Mouse (Mus musculus) macrophage (primary cell): ENCODE measurements at regions not wholly inside any gene's neighbourhood (a gene's known extent, or its start where the extent isn't known, plus 50 kb on each side); places are given as distances from the start of the nearest gene placed in this dataset.
"Not testable (repeated sequence)": the region's sequence is repeated elsewhere in the genome, so short reads cannot be mapped to it uniquely, and the experiment has no call there.

Experiments
- H3K27ac ChIP-seq: fragments of 350-480 bp; formaldehyde crosslinking; 2 replicates; pipeline ENCODE4 v1.9.0; 2021
- H3K36me3 ChIP-seq: fragments of 350-480 bp; formaldehyde crosslinking; 2 replicates; pipeline ENCODE4 v1.9.0; 2021; ENCODE audit errors: inconsistent target
- H3K4me3 ChIP-seq: fragments of 350-480 bp; formaldehyde crosslinking; 2 replicates; pipeline ENCODE4 v1.9.0; 2021; ENCODE audit errors: inconsistent target
- H3K79me2 ChIP-seq: fragments of 350-480 bp; formaldehyde crosslinking; 2 replicates; pipeline ENCODE4 v1.9.0; 2021; ENCODE audit errors: inconsistent target
- WGBS: methylation state at CpG from one replicate; pipeline ENCODE4 v1.1.7; 2026; ENCODE audit warnings: inconsistent platforms; ENCODE audit not compliant: missing documents; 5-methylcytosine and 5-hydroxymethylcytosine counted together

DNA sequence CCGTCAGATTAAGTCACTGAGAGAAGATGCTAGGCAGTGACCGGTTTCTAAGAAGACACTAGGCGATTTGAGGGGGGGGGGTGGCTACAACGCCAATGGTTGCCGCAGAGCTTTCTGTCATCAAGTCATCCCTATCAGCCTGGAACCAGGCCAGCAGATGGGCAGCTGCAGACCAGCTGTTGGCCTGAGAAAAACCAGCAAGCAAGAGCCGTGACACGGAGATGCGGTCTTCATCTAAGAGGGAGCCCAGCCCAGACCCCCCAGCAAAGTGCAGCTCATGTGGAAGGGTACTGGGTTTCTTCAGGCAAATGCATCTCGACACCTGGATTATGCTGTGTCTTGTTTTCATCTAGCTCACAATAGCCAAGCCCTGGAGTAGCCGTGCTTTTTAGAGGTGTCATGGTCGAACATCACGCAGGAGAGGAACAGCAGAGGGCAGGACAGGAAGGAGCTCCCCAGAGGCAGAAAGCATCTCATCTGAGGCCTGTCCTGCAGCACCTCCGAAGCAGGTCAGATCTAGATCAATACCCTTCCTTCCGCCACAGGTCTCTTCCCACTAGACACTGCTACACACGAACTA is 76.3 kb downstream of the Cpn2 start:
- H3K27ac ChIP-seq = no peak overlapping the region
- no peaks in the 10 kb centered on the region for H3K36me3 ChIP-seq
- 94% methylated on average over 15 of the region's 15 CpGs for WGBS
- no peaks in the 10 kb centered on the region for H3K79me2 ChIP-seq
- H3K4me3 ChIP-seq = no peak overlapping the region

DNA sequence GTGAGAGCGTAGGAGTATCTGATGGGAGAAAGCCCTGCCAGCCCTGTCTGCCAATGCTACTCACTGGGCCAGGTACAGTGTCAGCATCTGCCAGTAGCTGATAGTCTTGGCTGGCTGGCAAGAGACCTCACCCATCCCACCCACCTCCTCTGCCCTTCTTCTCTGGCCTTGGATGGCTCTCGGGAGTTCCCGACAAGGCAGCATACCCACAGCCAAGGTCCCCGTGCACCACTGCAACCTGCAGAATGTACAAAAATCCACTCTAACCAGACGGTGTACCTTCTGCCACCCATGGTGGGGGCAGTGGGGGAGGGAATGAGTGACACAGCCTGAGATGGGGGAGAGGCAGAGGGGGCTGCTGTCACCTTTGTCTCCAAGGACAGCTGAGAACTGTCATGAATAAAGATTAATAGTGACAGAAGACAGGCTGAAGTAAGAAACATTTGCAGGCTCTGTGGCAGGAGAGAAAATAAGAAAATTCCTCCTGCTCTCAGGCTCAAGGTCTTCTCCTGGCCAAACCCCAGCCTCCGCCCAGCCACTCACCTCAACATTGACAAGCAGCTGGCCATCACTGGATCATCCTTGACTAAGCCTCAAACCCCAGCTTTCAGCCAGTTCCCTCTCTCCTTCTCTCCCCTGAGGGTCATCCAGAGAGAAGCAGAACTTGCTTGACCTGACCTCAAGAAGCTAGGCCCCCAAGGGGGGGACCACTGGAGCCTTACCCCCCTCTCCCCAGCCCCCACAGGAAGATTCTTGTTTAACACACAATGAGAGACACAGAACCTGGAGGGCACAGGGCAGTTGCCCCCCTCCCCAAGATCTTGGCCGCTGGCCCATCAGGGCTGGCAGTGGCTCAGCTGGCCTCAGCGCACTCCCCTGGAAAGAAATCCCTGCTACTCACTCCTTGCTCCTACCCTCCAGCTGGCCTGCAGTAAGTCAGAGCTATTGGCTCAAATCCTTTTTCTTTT is 73.7 kb downstream of the Cpn2 start:
- Histone ChIP-seq H3K27ac (no peak overlapping the region), H3K79me2 (no peaks in the 10 kb centered on the region), H3K36me3 (no peaks in the 10 kb centered on the region), H3K4me3 (no peak overlapping the region)
- 88% methylated on average over 8 of the region's 8 CpGs for WGBS

- Histone ChIP-seq H3K36me3 (no peaks in the 10 kb centered on the region), H3K79me2 (no peaks in the 10 kb centered on the region), H3K27ac (no peak overlapping the region), H3K4me3 (no peak overlapping the region)
- WGBS = 85% methylated on average over 7 of the region's 7 CpGs
These were observed 72.5 kb downstream of the Cpn2 start for GRCm38 (mm10) chr16:30194836-30195235.

DNA sequence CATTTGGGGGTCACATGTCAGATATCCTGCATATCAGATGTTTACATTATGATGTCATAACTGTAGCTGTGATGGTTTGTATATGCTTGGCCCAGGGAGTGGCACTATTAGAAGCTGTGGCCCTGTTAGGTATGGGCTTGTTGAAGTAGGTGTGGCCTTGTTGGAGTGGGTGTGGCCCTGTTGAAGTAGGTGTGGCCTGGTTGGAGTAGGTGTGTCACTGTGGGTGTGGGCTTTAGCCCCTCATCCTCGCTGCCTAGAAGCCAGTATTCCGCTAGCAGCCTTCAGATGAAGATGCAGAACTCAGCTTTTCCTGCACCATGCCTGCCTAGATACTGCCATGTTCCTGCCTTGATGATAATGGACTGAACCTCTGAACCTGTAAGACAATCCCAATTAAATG is 71.4 kb downstream of the Cpn2 start:
- H3K36me3 ChIP-seq, H3K79me2 ChIP-seq, H3K27ac ChIP-seq, H3K4me3 ChIP-seq: not testable (repeated sequence)
- 76% methylated on average over 2 of the region's 2 CpGs for WGBS

DNA sequence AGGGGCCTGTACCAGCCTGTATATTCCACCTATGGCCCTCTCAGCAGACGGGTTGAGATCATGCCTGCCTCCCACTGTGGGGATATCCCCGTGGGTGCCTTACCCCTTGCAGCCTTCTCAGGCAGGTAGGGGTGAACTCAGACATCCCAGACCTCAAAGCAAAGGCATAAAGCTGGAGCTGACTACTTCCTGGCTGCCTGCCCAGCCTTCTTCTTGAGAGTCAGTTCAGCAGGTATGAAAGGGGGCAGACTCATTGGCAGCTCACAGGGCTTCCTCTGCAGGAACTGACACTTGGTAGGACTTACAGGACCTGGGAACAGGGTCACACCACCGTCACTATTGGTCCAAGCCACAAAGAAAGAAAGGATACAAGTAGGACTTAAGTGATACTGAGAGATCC is 69.9 kb downstream of the Cpn2 start:
- H3K36me3 ChIP-seq = no peaks in the 10 kb centered on the region
- no peaks in the 10 kb centered on the region for H3K79me2 ChIP-seq
- no peak overlapping the region for H3K4me3 ChIP-seq
- 71% methylated on average over 3 of the region's 3 CpGs for WGBS
- no peak overlapping the region for H3K27ac ChIP-seq

DNA sequence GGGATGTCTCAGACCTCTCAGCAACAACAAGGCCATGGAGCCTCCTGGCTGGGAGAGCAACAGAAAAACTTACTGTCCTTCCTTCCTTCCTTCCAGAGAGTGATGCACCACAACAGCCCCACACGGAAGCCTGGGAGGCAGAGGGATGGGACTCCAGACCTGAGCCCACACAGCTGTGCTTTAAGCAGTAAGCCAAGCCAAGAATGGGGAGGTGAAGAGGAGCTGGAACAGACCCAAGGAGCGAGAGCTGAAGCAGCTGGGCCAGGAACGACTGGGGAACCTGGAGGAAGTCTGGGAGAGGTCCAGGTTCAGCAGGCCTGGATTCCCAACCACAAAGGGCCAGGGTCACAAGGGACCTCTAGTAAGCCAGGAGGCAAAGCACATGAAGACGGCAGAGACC is 67.5 kb downstream of the Cpn2 start:
- no peak overlapping the region for H3K4me3 ChIP-seq
- no peak overlapping the region for H3K27ac ChIP-seq
- H3K79me2 ChIP-seq = no peaks in the 10 kb centered on the region
- no peaks in the 10 kb centered on the region for H3K36me3 ChIP-seq
- 84% methylated on average over 4 of the region's 4 CpGs for WGBS

GRCm38 (mm10) chr16:30204144-30204543 is 63.2 kb downstream of the Cpn2 start:
- Histone ChIP-seq H3K27ac (no peak overlapping the region), H3K4me3 (no peak overlapping the region), H3K79me2 (no peaks in the 10 kb centered on the region), H3K36me3 (no peaks in the 10 kb centered on the region)
- 92% methylated on average over 4 of the region's 4 CpGs for WGBS

DNA sequence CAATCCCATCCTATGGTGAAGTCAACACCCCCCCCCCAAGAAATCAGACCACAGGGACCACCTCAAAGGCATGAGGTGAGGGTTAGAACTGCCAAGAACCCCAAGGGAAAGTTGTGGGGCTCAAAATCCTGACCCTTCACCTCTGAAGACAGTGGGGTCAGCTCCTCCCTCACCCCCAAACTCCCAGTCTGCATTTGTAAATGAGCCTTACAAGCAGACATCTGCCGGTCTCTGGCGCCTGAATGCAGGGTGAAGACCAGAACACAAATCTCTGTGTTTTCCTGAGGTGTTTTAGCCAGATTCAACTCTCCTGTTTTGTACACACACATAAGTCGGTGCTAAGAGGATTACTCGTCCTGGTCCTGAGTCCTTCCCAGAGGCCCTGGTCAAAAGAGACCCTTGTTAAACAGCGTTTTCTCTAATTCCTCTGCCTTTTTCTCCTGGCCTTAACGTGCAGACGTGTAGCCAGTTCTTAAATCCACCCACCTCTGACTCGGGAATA is 61.9 kb downstream of the Cpn2 start:
- no peak overlapping the region for H3K27ac ChIP-seq
- 81% methylated on average over 8 of the region's 8 CpGs for WGBS

DNA sequence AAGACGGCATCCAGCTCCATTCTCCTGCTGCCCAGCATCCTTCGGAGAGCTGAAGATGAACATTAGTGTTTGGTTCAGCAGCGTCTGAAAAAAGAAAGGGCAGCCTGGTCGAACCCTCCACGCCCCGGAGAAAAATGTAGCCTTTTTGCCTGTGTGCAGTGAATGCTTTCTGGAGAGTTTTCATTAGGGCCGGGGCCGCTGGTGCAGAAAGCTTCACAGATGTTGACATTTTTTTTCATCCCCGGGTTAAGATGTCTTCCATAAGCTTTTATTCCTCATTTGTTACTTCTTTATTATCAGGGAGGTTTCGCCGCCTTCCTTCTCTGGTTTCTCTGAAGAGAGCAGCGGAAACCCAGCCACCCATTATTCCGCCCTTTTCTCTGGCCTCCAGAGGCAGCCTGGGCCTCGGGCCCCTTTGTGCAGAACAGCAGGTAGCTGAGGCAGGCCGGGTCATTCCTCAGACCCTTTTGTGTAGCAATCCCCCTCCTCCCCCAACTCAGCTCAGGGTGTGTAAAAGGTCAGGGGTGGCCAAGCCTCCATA is 61.4 kb downstream of the Cpn2 start:
- Histone ChIP-seq H3K27ac (no peak overlapping the region), H3K4me3 (no peak overlapping the region), H3K79me2 (no peaks in the 10 kb centered on the region), H3K36me3 (no peaks in the 10 kb centered on the region)
- WGBS = 76% methylated on average over 15 of the region's 15 CpGs

More for the DNA sequence above, 61.9 kb downstream of the Cpn2 start:
- no peak overlapping the region for H3K4me3 ChIP-seq
- H3K79me2 ChIP-seq = no peaks in the 10 kb centered on the region
- H3K36me3 ChIP-seq = no peaks in the 10 kb centered on the region
